Mouse (Mus musculus): Measurements from ENCODE around the gene Ets2. TPM values are rescaled to one million over a fixed set of nuclear protein-coding genes. Genes with fewer than 3 reads are reported as not detected.

The Ets2 gene
- polyA plus RNA-seq, 1 experiment = 113 TPM

- 73% methylated on average over 10 of the region's 10 CpGs for WGBS
- H3K4me1 ChIP-seq (ENCODE audit: control insufficient read depth, insufficient read depth, low read length) = peaks cover 8% of the 10 kb centered on the region
- no peak for DNase-seq
- TF ChIP-seq CTCF (IDR thresholded peaks at IDR 0.05; ENCODE audit: insufficient read depth, low read length) = no peak
- no peak for TF ChIP-seq POLR2A (IDR thresholded peaks at IDR 0.05; ENCODE audit: borderline replicate concordance, extremely low read depth, low read depth, low read length)
- H3K4me3 ChIP-seq (replicated peaks; ENCODE audit: extremely low read depth, low read depth, low read length) = no peak overlapping the region
Measured at GRCm38 (mm10) chr16:95741915-95742739, 40.3 kb downstream of the Ets2 start.

DNA sequence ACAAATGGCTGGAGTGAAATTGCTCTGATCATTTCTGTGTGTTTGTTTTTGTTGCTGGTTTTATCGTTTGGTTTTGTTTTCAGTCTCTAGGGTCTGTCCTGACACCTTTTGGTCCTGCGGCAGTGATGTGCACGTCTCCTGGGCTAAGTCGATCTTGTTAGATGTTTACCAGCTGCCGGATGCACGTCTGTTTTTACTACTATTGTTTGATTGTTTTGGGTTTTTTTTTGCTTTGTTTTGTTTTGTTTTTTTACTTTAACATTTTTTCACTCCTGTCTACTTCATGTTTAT, 40.8 kb downstream of the Ets2 start:
- WGBS = 38% methylated on average over 6 of the region's 6 CpGs
- Histone ChIP-seq H3K4me1 (ENCODE audit: control insufficient read depth, insufficient read depth, low read length) (peaks cover 8% of the 10 kb centered on the region), H3K4me3 (replicated peaks; ENCODE audit: extremely low read depth, low read depth, low read length) (no peak overlapping the region)
- TF ChIP-seq POLR2A (IDR thresholded peaks at IDR 0.05; ENCODE audit: borderline replicate concordance, extremely low read depth, low read depth, low read length) = no peak
- TF ChIP-seq CTCF (IDR thresholded peaks at IDR 0.05; ENCODE audit: insufficient read depth, low read length) = no peak
- DNase-seq = no peak

- WGBS = 51% methylated on average over 4 of the region's 4 CpGs
- Histone ChIP-seq H3K4me1 (ENCODE audit: control insufficient read depth, insufficient read depth, low read length) (peaks cover 8% of the 10 kb centered on the region), H3K4me3 (replicated peaks; ENCODE audit: extremely low read depth, low read depth, low read length) (no peak overlapping the region)
- no peak for TF ChIP-seq CTCF (IDR thresholded peaks at IDR 0.05; ENCODE audit: insufficient read depth, low read length)
- no peak for TF ChIP-seq POLR2A (IDR thresholded peaks at IDR 0.05; ENCODE audit: borderline replicate concordance, extremely low read depth, low read depth, low read length)
- DNase-seq = no peak
Measured at GRCm38 (mm10) chr16:95743104-95743503, 41.2 kb downstream of the Ets2 start.

- TF ChIP-seq POLR2A (IDR thresholded peaks at IDR 0.05; ENCODE audit: borderline replicate concordance, extremely low read depth, low read depth, low read length) (no peak), CTCF (IDR thresholded peaks at IDR 0.05; ENCODE audit: insufficient read depth, low read length) (no peak)
- no peak overlapping the region for H3K4me3 ChIP-seq (replicated peaks; ENCODE audit: extremely low read depth, low read depth, low read length)
- peaks cover 20% of the 10 kb centered on the region for H3K4me1 ChIP-seq (ENCODE audit: control insufficient read depth, insufficient read depth, low read length)
- WGBS = 72% methylated on average over 8 of the region's 8 CpGs
- no peak for DNase-seq
Measured at GRCm38 (mm10) chr16:95744771-95745170, 42.9 kb downstream of the Ets2 start.

DNA sequence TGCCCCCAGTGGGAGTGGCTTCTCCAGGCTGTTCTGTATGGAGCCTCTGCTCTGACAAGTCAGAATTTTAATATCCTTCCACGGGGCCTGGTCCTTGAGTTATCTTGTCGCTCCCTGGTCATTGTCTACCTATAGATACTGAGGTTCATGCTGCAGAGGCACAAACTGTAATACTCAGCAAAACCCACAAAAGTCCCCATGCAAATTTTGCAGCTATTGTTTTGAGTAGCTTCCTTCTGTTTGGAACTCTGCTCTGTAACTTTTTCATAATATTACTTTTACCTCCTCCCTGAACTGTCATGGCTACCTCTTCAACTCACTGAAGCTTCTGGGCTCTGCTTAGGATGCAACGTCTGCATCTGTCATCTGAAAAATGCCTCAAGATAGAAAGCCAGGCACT, 43.8 kb downstream of the Ets2 start:
- WGBS = 83% methylated on average over 3 of the region's 3 CpGs
- TF ChIP-seq POLR2A (IDR thresholded peaks at IDR 0.05; ENCODE audit: borderline replicate concordance, extremely low read depth, low read depth, low read length) = no peak
- no peak for TF ChIP-seq CTCF (IDR thresholded peaks at IDR 0.05; ENCODE audit: insufficient read depth, low read length)

GRCm38 (mm10) chr16:95746565-95746964, 44.7 kb downstream of the Ets2 start:
- H3K4me1 ChIP-seq (ENCODE audit: control insufficient read depth, insufficient read depth, low read length) = peaks cover 22% of the 10 kb centered on the region
- no peak overlapping the region for H3K4me3 ChIP-seq (replicated peaks; ENCODE audit: extremely low read depth, low read depth, low read length)
- DNase-seq = no peak
- WGBS = 60% methylated on average over 2 of the region's 2 CpGs
- no peak for TF ChIP-seq POLR2A (IDR thresholded peaks at IDR 0.05; ENCODE audit: borderline replicate concordance, extremely low read depth, low read depth, low read length)
- no peak for TF ChIP-seq CTCF (IDR thresholded peaks at IDR 0.05; ENCODE audit: insufficient read depth, low read length)

More for the DNA sequence above, 43.8 kb downstream of the Ets2 start:
- H3K4me3 ChIP-seq (replicated peaks; ENCODE audit: extremely low read depth, low read depth, low read length) = no peak overlapping the region
- no peak for DNase-seq
- peaks cover 23% of the 10 kb centered on the region for H3K4me1 ChIP-seq (ENCODE audit: control insufficient read depth, insufficient read depth, low read length)

DNA sequence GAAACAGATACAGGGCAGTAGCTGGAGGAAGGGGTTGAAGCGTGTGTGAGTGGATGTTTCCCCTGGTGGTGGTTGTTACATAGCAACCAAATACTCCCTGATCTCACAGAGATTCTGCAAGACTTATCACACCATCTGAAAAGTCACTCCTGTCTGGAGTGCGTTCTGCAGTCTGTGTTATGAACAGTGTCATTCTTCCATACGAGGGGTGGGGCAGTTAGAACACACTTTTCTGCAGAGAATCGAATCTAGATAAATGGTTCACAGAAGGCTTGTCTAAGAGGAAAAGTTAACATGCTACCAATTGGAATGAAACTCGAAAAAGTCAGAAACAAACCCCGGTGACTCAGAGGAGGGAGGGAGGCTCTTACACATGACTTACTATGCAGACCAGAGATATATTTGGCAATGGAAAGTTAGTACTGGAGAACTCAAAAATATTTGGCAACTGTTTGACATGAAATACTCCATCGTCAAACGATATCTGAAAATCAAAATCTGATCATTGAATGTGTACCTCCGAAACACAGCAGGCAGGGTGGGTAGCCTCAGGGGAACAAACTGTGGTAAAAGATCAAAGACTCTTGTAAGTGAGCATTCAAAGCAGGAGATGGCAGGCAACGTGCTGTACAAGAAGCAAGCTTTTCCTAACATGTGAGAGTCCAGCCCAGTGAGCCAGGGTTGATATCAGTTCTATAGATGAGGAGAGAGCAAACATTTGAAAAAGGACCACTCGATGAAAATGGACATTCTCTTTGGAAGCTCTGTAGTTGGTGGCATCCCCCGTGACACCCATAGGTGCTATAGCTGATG, 47.6 kb downstream of the Ets2 start:
- no peak for DNase-seq
- no peak for TF ChIP-seq POLR2A (IDR thresholded peaks at IDR 0.05; ENCODE audit: borderline replicate concordance, extremely low read depth, low read depth, low read length)
- no peak for TF ChIP-seq CTCF (IDR thresholded peaks at IDR 0.05; ENCODE audit: insufficient read depth, low read length)
- Histone ChIP-seq H3K4me3 (replicated peaks; ENCODE audit: extremely low read depth, low read depth, low read length) (no peak overlapping the region), H3K4me1 (ENCODE audit: control insufficient read depth, insufficient read depth, low read length) (peaks cover 26% of the 10 kb centered on the region)
- 32% methylated on average over 12 of the region's 12 CpGs for WGBS

- 35% methylated on average over 6 of the region's 6 CpGs for WGBS
- TF ChIP-seq CTCF (IDR thresholded peaks at IDR 0.05; ENCODE audit: insufficient read depth, low read length) (no peak), POLR2A (IDR thresholded peaks at IDR 0.05; ENCODE audit: borderline replicate concordance, extremely low read depth, low read depth, low read length) (no peak)
- peaks cover 26% of the 10 kb centered on the region for H3K4me1 ChIP-seq (ENCODE audit: control insufficient read depth, insufficient read depth, low read length)
- H3K4me3 ChIP-seq (replicated peaks; ENCODE audit: extremely low read depth, low read depth, low read length) = no peak overlapping the region
- no peak for DNase-seq
Measured at GRCm38 (mm10) chr16:95750211-95750629, 48.3 kb downstream of the Ets2 start.

DNA sequence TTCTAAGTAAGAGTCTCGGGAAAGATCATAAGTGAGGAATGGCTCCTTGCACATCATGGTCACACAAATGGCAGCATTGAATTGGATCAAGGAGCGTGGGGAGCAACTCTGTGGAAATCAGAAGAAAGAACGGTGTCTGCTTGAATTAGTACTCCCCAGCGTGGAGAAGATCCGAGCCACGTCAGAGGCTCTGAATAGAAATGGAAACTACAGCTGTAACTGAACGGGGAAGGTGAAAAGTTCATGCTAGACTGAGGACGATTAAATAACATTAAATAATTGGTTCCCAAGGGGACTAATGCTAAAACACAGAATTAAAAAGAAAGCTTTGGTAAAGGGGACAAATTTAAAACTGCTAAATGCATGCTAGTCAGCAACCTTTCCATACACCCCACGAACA, 50.6 kb downstream of the Ets2 start:
- peaks cover 26% of the 10 kb centered on the region for H3K4me1 ChIP-seq (ENCODE audit: control insufficient read depth, insufficient read depth, low read length)
- no peak for TF ChIP-seq POLR2A (IDR thresholded peaks at IDR 0.05; ENCODE audit: borderline replicate concordance, extremely low read depth, low read depth, low read length)
- TF ChIP-seq CTCF (IDR thresholded peaks at IDR 0.05; ENCODE audit: insufficient read depth, low read length) = no peak
- DNase-seq = no peak
- WGBS = 53% methylated on average over 9 of the region's 9 CpGs
- no peak overlapping the region for H3K4me3 ChIP-seq (replicated peaks; ENCODE audit: extremely low read depth, low read depth, low read length)

Measured in lung, adult 2 months (tissue).